Mouse (Mus musculus) urinary bladder, postnatal 4 days (tissue): ENCODE results near the gene 4931406P16Rik.

Experiments
- DNase-seq, 2 experiments: peaks; one replicate each; pipeline ENCODE4 v3.0.0; 2021 to 2022; ENCODE audit warnings: low spot score in 2 of 2

4931406P16Rik gene

GRCm38 (mm10) chr7:34312786-34313442, 437 bp downstream of the 4931406P16Rik start:
- DNase-seq, result peak in 1 of 2 experiments; percentile 46

- DNase-seq, result no peak
Observed at GRCm38 (mm10) chr7:34309186-34309764, 4.1 kb downstream of the 4931406P16Rik start.

GRCm38 (mm10) chr7:34308586-34308985, 4.8 kb downstream of the 4931406P16Rik start:
- no peak for DNase-seq

GRCm38 (mm10) chr7:34305454-34305853, 7.9 kb downstream of the 4931406P16Rik start:
- DNase-seq, result no peak

- no peak for DNase-seq
Observed at GRCm38 (mm10) chr7:34302651-34303050, 10.7 kb downstream of the 4931406P16Rik start.

- DNase-seq, result no peak
Observed at GRCm38 (mm10) chr7:34301952-34302351, 11.4 kb downstream of the 4931406P16Rik start.

GRCm38 (mm10) chr7:34298818-34299217, 14.5 kb downstream of the 4931406P16Rik start:
- DNase-seq, result no peak

- DNase-seq, result no peak
Observed at GRCm38 (mm10) chr7:34296124-34296523, 17.2 kb downstream of the 4931406P16Rik start.

GRCm38 (mm10) chr7:34292633-34293032, 20.7 kb downstream of the 4931406P16Rik start:
- DNase-seq, result no peak

- no peak for DNase-seq
Observed at GRCm38 (mm10) chr7:34291265-34291664, 22.1 kb downstream of the 4931406P16Rik start.

GRCm38 (mm10) chr7:34290450-34291151, 22.8 kb downstream of the 4931406P16Rik start:
- no peak for DNase-seq

- no peak for DNase-seq
Observed at GRCm38 (mm10) chr7:34277656-34278055, 35.7 kb downstream of the 4931406P16Rik start.

- no peak for DNase-seq
Observed at GRCm38 (mm10) chr7:34276066-34276465, 37.3 kb downstream of the 4931406P16Rik start.

GRCm38 (mm10) chr7:34272465-34272864, 40.9 kb downstream of the 4931406P16Rik start:
- no peak for DNase-seq

- DNase-seq, result no peak
Observed at GRCm38 (mm10) chr7:34268463-34268862, 44.9 kb downstream of the 4931406P16Rik start.

GRCm38 (mm10) chr7:34266421-34266820, 46.9 kb downstream of the 4931406P16Rik start:
- DNase-seq, result no peak

- peak; percentile 33 to 66 for DNase-seq
Observed at GRCm38 (mm10) chr7:34265876-34266346, 47.4 kb downstream of the 4931406P16Rik start.

- peak in 1 of 2 experiments; percentile 58 for DNase-seq
Observed at GRCm38 (mm10) chr7:34263437-34263836, 49.9 kb downstream of the 4931406P16Rik start.

GRCm38 (mm10) chr7:34258407-34258806, 54.9 kb downstream of the 4931406P16Rik start:
- no peak for DNase-seq

GRCm38 (mm10) chr7:34257279-34257678, 56.1 kb downstream of the 4931406P16Rik start:
- no peak for DNase-seq

- no peak for DNase-seq
Observed at GRCm38 (mm10) chr7:34255916-34256315, 57.4 kb downstream of the 4931406P16Rik start.

- DNase-seq, result no peak
Observed at GRCm38 (mm10) chr7:34255137-34255536, 58.2 kb downstream of the 4931406P16Rik start.

- no peak for DNase-seq
Observed at GRCm38 (mm10) chr7:34252030-34252429, 61.3 kb downstream of the 4931406P16Rik start.
